Mouse (Mus musculus): ENCODE data around the gene Neurog1.

DNA sequence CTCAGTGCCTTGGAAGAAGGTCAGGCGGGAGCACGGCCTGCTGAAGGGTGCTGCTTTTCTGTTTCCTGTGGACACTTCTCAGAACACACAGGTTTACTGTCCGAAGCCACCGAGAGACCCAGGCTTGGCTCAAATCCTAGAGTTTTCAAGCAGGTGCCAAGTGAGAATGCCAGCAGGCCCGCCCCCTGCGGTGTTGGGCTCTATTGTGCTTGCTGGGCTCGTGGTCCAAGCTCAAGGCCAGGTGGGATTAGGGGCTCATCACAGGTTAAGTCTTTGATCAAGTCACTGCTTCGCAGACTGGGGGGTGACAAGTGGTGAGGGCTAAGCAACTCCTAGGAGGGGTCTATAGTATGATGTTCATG, 44.7 kb upstream of the Neurog1 start:
- TF ChIP-seq POLR2A (IDR thresholded peaks at IDR 0.05; ENCODE audit: control insufficient read depth in 1 of 2, insufficient read depth in 1 of 2, low read depth in 1 of 2, low read length in 2 of 2, poor library complexity in 1 of 2): no peak
- TF ChIP-seq POLR2AphosphoS5 (IDR thresholded peaks at IDR 0.05; ENCODE audit: borderline replicate concordance, low read depth, low read length): no peak
- TF ChIP-seq CHD2 (IDR thresholded peaks at IDR 0.05; ENCODE audit: low read length): no peak
- no peak for TF ChIP-seq CTCF (IDR thresholded peaks at IDR 0.05 in 2 of 3, conservative IDR thresholded peaks at IDR 0.05 in 1 of 3; ENCODE audit: control insufficient read depth in 1 of 3, insufficient read depth in 1 of 3, low read depth in 2 of 3, low read length in 3 of 3, poor library complexity in 1 of 3, severe bottlenecking in 1 of 3)
- TF ChIP-seq KAT2A (conservative IDR thresholded peaks at IDR 0.05; ENCODE audit: low read depth, low read length): no peak
- TF ChIP-seq USF1 (IDR thresholded peaks at IDR 0.05; ENCODE audit: low read depth, low read length): no peak
- no peak for TF ChIP-seq BHLHE40 (IDR thresholded peaks at IDR 0.05; ENCODE audit: borderline replicate concordance, low read depth, low read length)
- no peak for TF ChIP-seq TBP (IDR thresholded peaks at IDR 0.05; ENCODE audit: low read depth, low read length)
- no peak for TF ChIP-seq UBTF (IDR thresholded peaks at IDR 0.05; ENCODE audit: borderline replicate concordance, insufficient read depth, low read depth, low read length)
